Mouse (Mus musculus): ENCODE results near the gene Rnf26.

The Rnf26 gene

DNA sequence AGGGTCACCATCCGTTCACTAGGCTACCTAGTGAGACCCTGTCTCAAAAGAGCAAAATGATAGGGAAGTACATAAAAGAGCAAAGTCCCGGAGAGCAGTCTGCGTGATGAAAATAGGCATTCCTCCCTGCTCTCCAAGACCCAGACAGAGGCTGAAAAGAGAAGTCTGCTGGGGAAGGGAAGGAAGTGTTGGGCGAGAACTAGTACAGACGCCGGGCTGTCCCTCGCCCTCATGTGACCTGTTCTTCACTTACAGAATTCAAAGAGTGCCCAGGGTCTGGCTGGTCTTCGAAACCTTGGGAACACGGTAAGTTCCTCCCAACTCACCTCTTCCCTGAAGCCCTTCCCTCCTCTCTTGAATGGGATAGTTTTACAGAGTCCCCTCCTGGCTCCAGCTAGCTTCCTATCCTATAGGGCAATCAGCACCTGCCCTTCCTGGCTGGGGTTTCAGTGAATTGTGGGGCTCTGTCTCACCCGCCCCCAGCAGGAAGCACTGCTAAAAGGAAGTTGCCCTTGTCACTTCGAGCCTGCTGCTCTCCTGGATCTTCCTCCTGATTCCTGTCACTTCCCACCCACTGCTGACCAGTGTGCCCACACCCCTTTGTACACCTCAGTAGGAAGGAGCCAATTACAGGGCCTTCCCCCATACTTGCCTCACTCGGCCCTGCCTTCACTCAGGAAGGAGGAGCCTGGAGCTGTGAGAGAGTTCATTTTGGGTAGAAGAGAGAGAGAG is 24.3 kb downstream of the Rnf26 start:
- DNase-seq (ENCODE audit: low spot score) = no peak

DNA sequence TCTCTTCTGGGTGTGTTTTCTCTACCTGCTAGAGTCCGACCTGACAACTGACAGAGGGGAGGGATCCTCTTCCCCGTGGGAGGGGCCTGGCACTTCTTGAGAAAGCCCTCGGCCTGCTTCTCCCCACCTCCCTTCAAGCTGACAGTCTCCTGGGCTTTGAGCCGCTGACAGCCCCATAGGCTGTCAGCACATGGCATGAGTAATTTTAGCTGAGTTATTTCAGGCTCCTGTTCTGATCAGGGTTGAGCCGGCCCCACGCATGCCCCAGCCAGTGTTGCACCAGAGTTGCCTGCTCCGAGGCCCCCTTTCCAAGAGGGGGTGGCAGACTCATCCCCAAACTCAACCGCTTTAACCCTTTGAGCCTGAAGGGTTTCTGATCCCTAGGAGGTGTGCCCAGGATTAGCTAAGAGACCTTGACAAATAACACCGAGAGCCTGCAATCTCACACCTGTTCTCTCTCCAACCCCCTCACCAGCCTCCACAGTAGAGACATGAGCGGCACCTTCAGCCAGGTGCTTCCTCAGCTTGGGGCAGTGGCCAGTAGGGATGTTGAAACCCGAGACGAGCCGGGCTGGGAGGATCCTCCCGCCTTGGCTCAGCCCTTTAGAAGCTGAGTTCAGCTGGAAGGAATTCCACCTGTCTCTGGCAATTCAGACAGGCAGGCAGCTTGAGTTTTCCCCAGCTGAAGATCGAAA is 25.4 kb downstream of the Rnf26 start:
- no peak for DNase-seq (ENCODE audit: low spot score)

- DNase-seq (ENCODE audit: low spot score) = no peak
Measured at GRCm38 (mm10) chr9:44086960-44087359, 26.4 kb downstream of the Rnf26 start.

- no peak for DNase-seq (ENCODE audit: low spot score)
Measured at GRCm38 (mm10) chr9:44085741-44086665, 27.3 kb downstream of the Rnf26 start.

DNA sequence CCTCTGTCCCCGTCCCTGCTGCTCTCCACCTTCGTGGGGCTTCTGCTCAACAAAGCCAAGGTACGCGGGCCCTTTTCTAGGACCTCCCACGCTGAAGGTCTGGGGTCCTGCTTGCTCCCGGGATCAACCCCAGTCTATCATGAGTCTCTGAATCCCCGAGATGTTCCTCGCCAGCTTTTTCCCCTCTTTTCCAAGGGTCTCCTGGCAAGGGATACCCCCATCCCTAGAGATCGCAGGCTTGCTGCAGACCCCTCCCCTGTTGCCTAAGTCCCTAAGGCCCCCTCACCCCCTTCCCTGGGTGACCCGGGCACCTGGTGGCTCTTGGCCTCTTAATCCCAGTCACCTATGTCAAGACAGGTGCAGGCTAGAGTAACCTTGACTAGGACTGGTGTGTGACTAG is 28.0 kb downstream of the Rnf26 start:
- no peak for DNase-seq (ENCODE audit: low spot score)

- DNase-seq (ENCODE audit: low spot score) = no peak
Measured at GRCm38 (mm10) chr9:44084659-44085229, 28.6 kb downstream of the Rnf26 start.

DNA sequence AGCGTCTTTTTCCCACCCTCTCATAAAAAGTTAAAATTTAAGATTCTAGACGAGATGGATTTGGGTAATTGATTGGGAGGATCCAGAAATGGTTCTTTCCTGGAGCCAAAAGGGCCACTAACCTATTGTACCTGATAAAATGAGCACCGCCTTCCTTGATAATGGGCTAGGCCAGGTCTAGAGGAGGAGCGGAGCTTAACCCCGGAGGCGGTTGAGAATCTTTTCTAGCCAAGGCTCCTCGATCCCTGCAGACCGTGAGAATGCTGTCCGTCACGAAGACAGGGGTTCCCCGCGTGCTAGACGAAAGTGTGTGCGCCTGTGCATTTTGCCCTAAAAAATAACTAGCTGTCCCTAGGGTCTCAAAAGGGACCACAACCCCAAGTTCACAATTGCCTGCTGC is 29.1 kb downstream of the Rnf26 start:
- no peak for DNase-seq (ENCODE audit: low spot score)

GRCm38 (mm10) chr9:44083392-44084121 is 29.8 kb downstream of the Rnf26 start:
- no peak for DNase-seq (ENCODE audit: low spot score)

- DNase-seq (ENCODE audit: low spot score) = no peak
Measured at GRCm38 (mm10) chr9:44082266-44082665, 31.1 kb downstream of the Rnf26 start.

- DNase-seq (ENCODE audit: low spot score) = no peak
Measured at GRCm38 (mm10) chr9:44081581-44081980, 31.7 kb downstream of the Rnf26 start.

DNA sequence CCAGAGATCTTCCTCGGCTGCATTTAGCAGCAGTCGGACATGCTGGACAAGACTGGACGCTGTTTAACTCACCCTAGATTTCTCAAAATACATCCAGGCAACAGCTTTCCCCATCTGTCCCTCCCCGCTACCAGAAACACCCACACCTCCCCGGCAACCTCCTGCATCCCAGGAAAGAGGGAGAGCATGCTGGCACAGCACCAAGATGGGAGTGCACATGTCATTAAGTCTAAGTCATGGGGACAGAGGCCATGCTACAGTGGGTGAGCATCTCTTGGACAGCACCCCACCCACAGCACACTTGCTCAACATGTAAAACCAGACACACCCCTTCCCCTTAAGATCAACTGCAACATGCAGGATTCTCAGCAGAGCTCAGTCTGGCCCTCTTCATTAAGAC is 32.4 kb downstream of the Rnf26 start:
- no peak for DNase-seq (ENCODE audit: low spot score)

DNA sequence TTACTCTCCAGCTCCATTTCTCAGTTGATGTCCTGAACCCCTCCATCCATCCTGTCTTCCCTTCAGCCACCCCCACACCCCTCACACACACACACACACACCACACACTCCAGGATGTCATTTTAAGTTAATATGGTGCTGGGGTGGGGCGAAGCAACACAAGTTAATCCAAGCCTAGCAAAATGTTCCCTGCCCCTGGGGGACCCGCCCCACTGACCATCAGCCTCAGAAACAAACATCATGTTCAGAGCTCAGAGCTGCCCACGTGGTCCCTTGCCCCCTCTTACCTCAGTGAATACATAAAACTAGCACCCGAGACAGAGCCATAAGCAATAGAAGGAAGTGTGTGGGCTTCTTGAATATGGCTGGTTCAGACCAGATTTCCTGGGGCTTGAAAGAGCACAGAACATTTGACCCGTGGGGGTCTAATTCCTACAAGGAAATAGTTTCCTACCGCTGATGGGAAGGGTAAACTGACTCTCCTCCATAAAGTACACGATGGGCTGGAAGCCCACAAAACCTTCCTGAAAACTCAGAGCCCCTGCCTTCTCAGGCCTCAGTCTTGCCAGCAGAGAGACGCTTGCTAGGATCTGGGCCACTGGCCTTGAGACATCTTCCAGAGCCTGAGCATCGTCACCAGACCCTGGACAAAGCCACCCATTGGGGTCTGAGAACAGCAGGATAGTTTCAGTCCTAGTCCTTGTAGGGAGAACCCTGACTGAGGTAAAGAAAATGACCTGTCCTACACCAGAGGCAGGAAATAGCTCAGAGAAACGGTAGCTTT is 33.1 kb downstream of the Rnf26 start:
- DNase-seq (ENCODE audit: low spot score) = no peak

GRCm38 (mm10) chr9:44078955-44079756 is 34.2 kb downstream of the Rnf26 start:
- DNase-seq (ENCODE audit: low spot score) = no peak

- no peak for DNase-seq (ENCODE audit: low spot score)
Measured at GRCm38 (mm10) chr9:44078136-44078797, 35.0 kb downstream of the Rnf26 start.

- DNase-seq (ENCODE audit: low spot score) = no peak
Measured at GRCm38 (mm10) chr9:44077266-44077910, 35.9 kb downstream of the Rnf26 start.

DNA sequence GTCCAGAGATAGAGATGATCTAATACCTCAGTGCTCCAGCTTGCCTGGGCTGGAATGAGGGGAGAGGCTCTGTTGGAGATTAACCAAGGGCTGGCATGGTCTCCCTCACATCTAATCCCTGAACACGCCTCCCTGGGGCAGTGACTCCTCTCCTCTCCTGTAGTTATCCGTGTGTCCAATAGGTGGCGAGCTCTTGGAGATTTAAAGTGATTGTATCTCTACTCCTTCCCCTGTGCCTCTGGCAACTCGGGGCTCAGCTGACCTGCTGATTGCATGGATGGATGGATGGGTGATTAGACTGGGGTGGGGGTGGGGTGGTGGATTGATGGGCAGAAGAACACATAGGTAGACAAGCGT is 36.6 kb downstream of the Rnf26 start:
- DNase-seq (ENCODE audit: low spot score) = no peak

DNA sequence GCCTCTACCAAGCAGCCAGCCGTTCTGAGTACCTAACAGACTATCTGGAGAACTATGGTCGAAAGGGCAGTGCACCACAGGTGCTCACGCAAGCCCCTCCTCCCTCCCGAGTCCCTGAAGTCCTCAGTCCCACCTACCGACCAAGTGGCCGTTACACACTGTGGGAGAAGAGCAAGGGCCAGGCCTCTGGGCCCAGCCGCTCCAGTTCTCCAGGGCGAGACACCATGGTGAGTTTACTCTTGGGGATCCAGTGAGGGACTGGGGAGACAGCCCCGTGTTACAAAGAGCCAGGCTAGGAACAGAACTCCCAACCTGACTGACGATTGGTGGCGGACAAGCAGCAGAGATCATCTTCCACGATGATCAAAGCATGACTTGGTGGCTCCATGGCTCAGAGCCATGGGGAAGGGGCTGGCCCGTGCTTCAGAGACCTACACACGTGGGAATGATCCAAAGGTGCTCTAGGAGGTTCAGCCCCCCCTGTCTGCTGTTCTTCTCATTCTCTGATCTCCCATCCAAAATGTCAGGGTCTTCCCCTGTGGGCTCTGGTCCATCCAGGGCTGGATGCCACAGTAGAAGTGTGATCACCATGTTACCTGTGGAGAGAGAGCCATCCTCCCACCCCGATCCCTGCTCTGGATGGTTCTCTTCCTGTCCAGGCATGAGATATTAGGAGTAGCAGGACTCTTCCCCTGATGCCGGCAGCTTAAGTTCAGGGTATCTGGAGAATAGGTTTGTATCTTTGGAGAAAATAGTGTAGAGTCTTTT is 37.1 kb downstream of the Rnf26 start:
- no peak for DNase-seq (ENCODE audit: low spot score)
